Mouse (Mus musculus): ENCODE data around the gene Gm973.

Gm973 gene

GRCm38 (mm10) chr1:59684819-59685755, 169.0 kb downstream of the Gm973 start, which contains the start of gene Nop58:
Gene Nop58 (plus strand): TSS chr1:59684971.
- peak; percentile 61 to 74 for DNase-seq (ENCODE audit: low spot score in 2 of 2)
